Mouse (Mus musculus): ENCODE measurements around the gene Vegfb.

Vegfb gene

GRCm38 (mm10) chr19:6987061-6987903 lies at the start of gene Vegfb:
TSS of gene Vegfb (minus strand) at chr19:6987651.
- peak; percentile 77 to 86 for DNase-seq

- DNase-seq: no peak
Measured at GRCm38 (mm10) chr19:7034006-7034405, 46.6 kb upstream of the Vegfb start.

GRCm38 (mm10) chr19:7029531-7029930 lies 42.1 kb upstream of the Vegfb start:
- DNase-seq: no peak

- DNase-seq: peak; percentile 67 to 81
Measured at GRCm38 (mm10) chr19:7020224-7020641, 32.8 kb upstream of the Vegfb start.

- no peak for DNase-seq
Measured at GRCm38 (mm10) chr19:7019191-7019590, 31.7 kb upstream of the Vegfb start, which contains the start of gene Fermt3. TSS of gene Fermt3 (minus strand) at chr19:7019469.

- DNase-seq: no peak
Measured at GRCm38 (mm10) chr19:7018546-7018945, 31.1 kb upstream of the Vegfb start.

- DNase-seq: no peak
Measured at GRCm38 (mm10) chr19:7017541-7018457, 30.3 kb upstream of the Vegfb start.

- no peak for DNase-seq
Measured at GRCm38 (mm10) chr19:7014481-7015135, 27.2 kb upstream of the Vegfb start.

- DNase-seq: no peak
Measured at GRCm38 (mm10) chr19:7013984-7014383, 26.5 kb upstream of the Vegfb start.

GRCm38 (mm10) chr19:7012426-7012825 lies 25.0 kb upstream of the Vegfb start:
- DNase-seq: no peak

GRCm38 (mm10) chr19:7006892-7007593 lies 19.6 kb upstream of the Vegfb start:
- no peak for DNase-seq

- peak in 1 of 2 experiments; percentile 23 for DNase-seq
Measured at GRCm38 (mm10) chr19:6999360-7000063, 12.1 kb upstream of the Vegfb start.

GRCm38 (mm10) chr19:6997721-6998290 lies 10.4 kb upstream of the Vegfb start:
- no peak for DNase-seq

GRCm38 (mm10) chr19:6996006-6996405 lies 8.6 kb upstream of the Vegfb start, which contains the start of the genes Nudt22 and Trpt1:
TSS of gene Nudt22 (minus strand) at chr19:6996117.
TSS of gene Trpt1 (plus strand) at chr19:6996131.
- DNase-seq: peak; percentile 88 to 91

- DNase-seq: peak; percentile 66 to 76
Measured at GRCm38 (mm10) chr19:6995255-6995991, 8.0 kb upstream of the Vegfb start.

GRCm38 (mm10) chr19:6994489-6994888 lies 7.0 kb upstream of the Vegfb start:
- DNase-seq: peak in 1 of 2 experiments; percentile 21

- no peak for DNase-seq
Measured at GRCm38 (mm10) chr19:6994002-6994401, 6.6 kb upstream of the Vegfb start.

GRCm38 (mm10) chr19:6993011-6993770 lies 5.7 kb upstream of the Vegfb start:
- DNase-seq: no peak
